Mouse (Mus musculus): ENCODE data around the gene Lpin2. TPM values are rescaled to one million over a fixed set of nuclear protein-coding genes. Genes with fewer than 3 reads are reported as not detected.

Lpin2 gene
- polyA plus RNA-seq, 1 experiment from 2014 or later, result 39.0 TPM

GRCm38 (mm10) chr17:71199346-71199745, 17.0 kb downstream of the Lpin2 start:
- no peaks in the 10 kb centered on the region for H3K27me3 ChIP-seq
- ATAC-seq (no peak), DNase-seq (ENCODE audit: low read depth, low spot score) (no peak)
- peak; percentile 34 for TF ChIP-seq CTCF (IDR thresholded peaks at IDR 0.05)
- ChIA-PET POLR2A (no interaction called here), CTCF (interaction anchor here (0.9 to 1.1 kb wide), 2 partner anchors 30 to 115 kb away, joined by 3 to 4 read pairs; no protein-coding TSS in a partner anchor)
- in situ Hi-C loops (cut with MboI; ENCODE audit: low pct_unique_long_range_greater_than_20kb), result loop anchor here (10.0 kb wide), 1 partner anchor 495 kb away; no protein-coding TSS in a partner anchor

- ChIA-PET CTCF (interaction anchor here (0.9 kb wide), 1 partner anchor 15 kb away, joined by 3 read pairs; no protein-coding TSS in a partner anchor), POLR2A (no interaction called here)
- no peak for TF ChIP-seq CTCF (IDR thresholded peaks at IDR 0.05)
- no peaks in the 10 kb centered on the region for H3K27me3 ChIP-seq
- ATAC-seq (no peak), DNase-seq (ENCODE audit: low read depth, low spot score) (no peak)
- in situ Hi-C loops (cut with MboI; ENCODE audit: low pct_unique_long_range_greater_than_20kb), result no loop called here
Measured at GRCm38 (mm10) chr17:71202136-71202535, 19.8 kb downstream of the Lpin2 start.

DNA sequence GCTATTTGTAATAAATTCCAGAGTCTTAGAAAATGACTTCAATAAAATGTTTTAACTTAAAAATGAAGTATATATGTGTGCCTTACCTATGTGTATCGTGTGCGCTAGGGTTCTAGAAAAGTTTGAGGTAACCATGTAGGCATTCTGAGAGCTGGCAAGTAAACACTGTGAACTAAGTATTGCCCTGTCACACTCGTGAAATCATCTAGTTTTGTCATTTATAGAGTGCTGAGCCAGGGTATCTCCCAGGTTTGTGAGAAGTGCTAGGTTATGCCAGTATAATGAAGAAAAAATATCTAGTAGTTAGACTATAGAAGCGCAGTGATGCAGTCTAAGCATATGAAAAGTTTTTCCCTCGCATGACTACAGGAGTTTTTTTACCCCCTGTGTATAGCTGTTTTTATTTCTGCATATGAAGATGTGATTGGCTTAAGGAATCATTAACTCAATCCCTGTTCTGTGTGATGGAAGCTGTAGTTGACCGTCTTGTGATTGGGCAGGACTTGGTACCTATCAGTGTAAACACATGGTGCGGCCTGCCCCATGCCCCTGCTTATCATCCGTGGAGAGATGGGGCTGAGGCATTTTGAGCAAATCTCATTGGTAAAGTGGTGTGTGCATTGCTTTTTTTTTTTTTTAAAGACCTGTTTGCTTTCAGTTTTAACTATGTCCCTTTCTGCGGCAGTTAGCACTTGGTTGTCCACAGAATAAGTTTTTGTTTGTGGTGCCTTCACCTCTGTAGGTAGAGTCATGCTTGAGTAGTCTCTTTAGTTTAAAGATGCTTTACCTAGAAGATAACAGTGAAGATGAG, 21.8 kb downstream of the Lpin2 start:
- TF ChIP-seq CTCF (IDR thresholded peaks at IDR 0.05), result no peak
- no peak for ATAC-seq
- H3K27me3 ChIP-seq, result no peaks in the 10 kb centered on the region
- ChIA-PET POLR2A (interaction anchor here (0.9 kb wide), 1 partner anchor 19 kb away, joined by 6 read pairs; no protein-coding TSS in a partner anchor), CTCF (interaction anchor here (1.2 to 1.8 kb wide), 2 partner anchors 9 to 140 kb away, joined by 5 to 7 read pairs; no protein-coding TSS in a partner anchor)
- in situ Hi-C loops (cut with MboI; ENCODE audit: low pct_unique_long_range_greater_than_20kb), result no loop called here
- DNase-seq (ENCODE audit: low read depth, low spot score), result no peak

DNA sequence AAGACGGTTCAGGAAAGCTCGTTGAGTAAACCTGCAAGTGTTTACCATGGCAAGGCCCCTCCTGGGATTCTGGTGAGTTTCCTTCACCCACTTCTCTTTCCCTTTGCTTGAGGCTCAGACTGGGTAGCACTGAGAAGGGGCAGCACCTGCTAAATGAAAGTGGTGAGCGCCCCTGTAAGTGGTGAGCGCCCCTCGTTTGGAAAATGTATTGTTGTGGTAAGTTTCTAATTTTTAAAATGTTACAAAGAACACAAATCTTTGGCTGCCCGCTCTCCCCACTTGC, 22.4 kb downstream of the Lpin2 start:
- ATAC-seq, result no peak
- POLR2A ChIA-PET, result interaction anchor here (0.9 kb wide), 1 partner anchor 20 kb away, joined by 6 read pairs; no protein-coding TSS in a partner anchor
- in situ Hi-C loops (cut with MboI; ENCODE audit: low pct_unique_long_range_greater_than_20kb), result no loop called here
- no peaks in the 10 kb centered on the region for H3K27me3 ChIP-seq
- CTCF ChIA-PET, result interaction anchor here (1.8 kb wide), 1 partner anchor 9 kb away, joined by 7 read pairs; no protein-coding TSS in a partner anchor
- no peak for TF ChIP-seq CTCF (IDR thresholded peaks at IDR 0.05)
- DNase-seq (ENCODE audit: low read depth, low spot score), result no peak

DNA sequence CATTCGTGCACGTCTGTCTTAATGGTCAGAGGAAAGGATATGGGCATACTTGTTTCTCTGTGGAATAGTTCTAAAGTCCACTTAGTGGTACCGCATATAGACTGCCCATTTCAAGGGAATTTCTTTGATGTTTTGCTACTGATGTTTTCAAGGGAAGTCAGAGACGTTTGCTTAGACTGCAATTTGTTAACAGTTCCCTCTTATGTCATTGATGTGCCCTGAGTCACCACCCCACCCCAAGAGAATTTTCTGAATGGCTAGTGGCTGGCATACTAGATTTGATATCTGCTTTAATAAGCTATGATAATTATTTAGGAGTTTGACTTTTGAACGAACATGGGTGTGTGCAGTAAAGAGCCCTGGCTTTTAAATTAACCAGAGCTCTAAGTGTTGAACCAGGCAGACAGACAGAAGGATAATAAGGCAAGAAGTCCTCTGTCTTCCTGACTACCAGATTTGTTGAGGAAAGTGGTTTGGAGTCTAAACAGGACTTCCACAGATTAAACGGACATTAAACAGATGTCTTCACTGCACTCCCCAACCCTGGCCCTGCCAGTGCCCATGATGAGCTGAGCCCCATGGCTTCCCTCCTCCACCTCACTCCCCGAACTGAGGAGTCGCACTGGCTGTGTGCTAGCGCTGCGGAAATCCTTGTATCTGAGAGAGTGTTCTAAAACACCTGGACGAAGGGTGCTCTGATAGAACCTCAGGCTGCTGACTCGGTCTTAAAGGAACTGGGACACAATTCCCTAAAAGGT, 24.0 kb downstream of the Lpin2 start:
- peak; percentile 24 for ATAC-seq
- CTCF ChIA-PET, result interaction anchor here (1.1 kb wide), 1 partner anchor 9 kb away, joined by 3 read pairs; no protein-coding TSS in a partner anchor
- no peak for DNase-seq (ENCODE audit: low read depth, low spot score)
- TF ChIP-seq CTCF (IDR thresholded peaks at IDR 0.05), result no peak
- POLR2A ChIA-PET, result no interaction called here
- in situ Hi-C loops (cut with MboI; ENCODE audit: low pct_unique_long_range_greater_than_20kb), result no loop called here
- H3K27me3 ChIP-seq, result no peaks in the 10 kb centered on the region

- CTCF ChIA-PET, result no interaction called here
- in situ Hi-C loops (cut with MboI; ENCODE audit: low pct_unique_long_range_greater_than_20kb), result no loop called here
Measured at GRCm38 (mm10) chr17:71207268-71207667, 24.9 kb downstream of the Lpin2 start.

DNA sequence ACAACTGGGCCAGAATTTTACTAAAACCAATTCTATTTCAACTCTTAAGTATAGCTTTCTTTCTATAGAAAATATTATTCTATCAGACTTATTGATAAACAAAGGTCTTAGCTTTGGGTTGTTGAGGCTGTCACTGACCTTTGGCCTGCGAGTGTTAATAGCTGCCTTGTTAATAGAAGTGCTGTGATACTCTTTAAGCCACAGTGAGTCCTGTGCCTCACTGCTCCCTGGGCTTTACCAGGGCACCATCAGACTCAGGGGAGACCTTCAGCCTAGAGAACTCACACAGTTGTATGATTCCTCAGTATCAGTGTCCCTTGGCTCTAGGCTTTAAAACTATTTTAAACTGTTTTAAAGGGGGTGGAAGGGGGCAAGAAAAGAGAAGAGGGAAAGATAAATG, 26.0 kb downstream of the Lpin2 start:
- TF ChIP-seq CTCF (IDR thresholded peaks at IDR 0.05), result no peak
- in situ Hi-C loops (cut with MboI; ENCODE audit: low pct_unique_long_range_greater_than_20kb), result no loop called here
- no peaks in the 10 kb centered on the region for H3K27me3 ChIP-seq
- no peak for DNase-seq (ENCODE audit: low read depth, low spot score)
- ChIA-PET POLR2A (no interaction called here), CTCF (interaction anchor here (0.9 kb wide), 1 partner anchor 15 kb away, joined by 3 read pairs; no protein-coding TSS in a partner anchor)
- no peak for ATAC-seq

More at GRCm38 (mm10) chr17:71207268-71207667, 24.9 kb downstream of the Lpin2 start:
- no peaks in the 10 kb centered on the region for H3K27me3 ChIP-seq
- no peak for TF ChIP-seq CTCF (IDR thresholded peaks at IDR 0.05)
- DNase-seq (ENCODE audit: low read depth, low spot score), result no peak
- ATAC-seq, result no peak
- POLR2A ChIA-PET, result interaction anchor here (0.7 kb wide), 1 partner anchor 227 kb away, joined by 3 read pairs; no protein-coding TSS in a partner anchor

GRCm38 (mm10) chr17:71208921-71209320, 26.6 kb downstream of the Lpin2 start:
- POLR2A ChIA-PET, result no interaction called here
- in situ Hi-C loops (cut with MboI; ENCODE audit: low pct_unique_long_range_greater_than_20kb), result no loop called here
- peak; percentile 14 for TF ChIP-seq CTCF (IDR thresholded peaks at IDR 0.05)

GRCm38 (mm10) chr17:71209936-71210335, 27.6 kb downstream of the Lpin2 start:
- ChIA-PET CTCF (interaction anchor here (1.1 kb wide), 1 partner anchor 18 kb away, joined by 3 read pairs; no protein-coding TSS in a partner anchor), POLR2A (no interaction called here)
- in situ Hi-C loops (cut with MboI; ENCODE audit: low pct_unique_long_range_greater_than_20kb), result no loop called here
- DNase-seq (ENCODE audit: low read depth, low spot score), result no peak
- TF ChIP-seq CTCF (IDR thresholded peaks at IDR 0.05), result no peak
- H3K27me3 ChIP-seq, result no peaks in the 10 kb centered on the region
- no peak for ATAC-seq

More at GRCm38 (mm10) chr17:71208921-71209320, 26.6 kb downstream of the Lpin2 start:
- ATAC-seq (no peak), DNase-seq (ENCODE audit: low read depth, low spot score) (no peak)
- H3K27me3 ChIP-seq, result no peaks in the 10 kb centered on the region
- CTCF ChIA-PET, result interaction anchor here (0.9 kb wide), 1 partner anchor 15 kb away, joined by 3 read pairs; no protein-coding TSS in a partner anchor

- ATAC-seq (no peak), DNase-seq (ENCODE audit: low read depth, low spot score) (no peak)
- ChIA-PET CTCF (interaction anchor here (1.0 kb wide), 1 partner anchor 137 kb away, joined by 3 read pairs; no protein-coding TSS in a partner anchor), POLR2A (no interaction called here)
- in situ Hi-C loops (cut with MboI; ENCODE audit: low pct_unique_long_range_greater_than_20kb), result no loop called here
- no peak for TF ChIP-seq CTCF (IDR thresholded peaks at IDR 0.05)
- no peaks in the 10 kb centered on the region for H3K27me3 ChIP-seq
Measured at GRCm38 (mm10) chr17:71211962-71212646, 29.7 kb downstream of the Lpin2 start.
